Mouse (Mus musculus) kidney, adult 2 months (tissue): ENCODE measurements around the gene Dera.
A peak's percentile ranks its signal among the peaks of the same experiment; 100 is the strongest.

ENCODE experiments used
- CTCF ChIP-seq: fragments of 200-500 bp; conservative IDR thresholded peaks from 2 replicates; pipeline ENCODE4 v1.5.1; 2011; ENCODE audit warnings: low read depth, mild to moderate bottlenecking, control low read depth, low read length, moderate library complexity, mixed read lengths; ENCODE audit not compliant: insufficient read depth, insufficient read length
- POLR2A ChIP-seq: fragments of 200-500 bp; IDR thresholded peaks from one replicate; pipeline ENCODE4 v1.6.1; 2011; ENCODE audit warnings: low read depth, low read length, control low read depth

- TF ChIP-seq POLR2A: peak; percentile 86
- TF ChIP-seq CTCF: no peak
Measured at GRCm38 (mm10) chr6:137734846-137735609, 19.3 kb upstream of the Dera start, which contains the start of gene Strap.
